Mouse (Mus musculus) cerebral cortex, adult 2 months (tissue): ENCODE measurements around the gene Cpne9.

Source experiments
- WGBS: fragments of 180-500 bp; shearing (Covaris S2); methylation state at CpG from one replicate; pipeline ENCODE4 v1.1.7; 2018; 5-methylcytosine and 5-hydroxymethylcytosine counted together

Gene Cpne9

GRCm38 (mm10) chr6:113292938-113293337, 10.8 kb downstream of the Cpne9 start:
- WGBS, result 66% methylated on average over 5 of the region's 5 CpGs

DNA sequence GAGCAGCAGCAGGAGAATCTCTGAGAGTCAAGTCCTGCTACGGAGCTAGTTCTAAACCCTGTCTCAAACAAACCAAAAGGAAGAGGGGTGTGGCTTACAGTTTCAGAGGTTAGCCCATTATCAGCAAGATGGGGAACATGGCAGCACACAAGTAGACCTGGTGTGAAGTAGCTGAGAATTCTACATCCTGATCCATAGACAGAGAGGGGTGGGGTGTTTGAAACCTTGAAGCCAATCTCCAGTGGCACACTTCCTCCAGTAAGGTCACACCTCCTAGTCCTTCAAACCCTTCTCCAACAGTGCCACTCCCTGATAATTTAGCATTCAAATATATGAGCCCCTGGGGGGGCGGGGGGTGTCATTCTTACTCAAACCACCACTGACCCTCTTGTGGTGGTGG, 13.9 kb downstream of the Cpne9 start:
- 92% methylated on average over 2 of the region's 2 CpGs for WGBS

- 63% methylated on average over 4 of the region's 4 CpGs for WGBS
Observed at GRCm38 (mm10) chr6:113296639-113297038, 14.5 kb downstream of the Cpne9 start.

DNA sequence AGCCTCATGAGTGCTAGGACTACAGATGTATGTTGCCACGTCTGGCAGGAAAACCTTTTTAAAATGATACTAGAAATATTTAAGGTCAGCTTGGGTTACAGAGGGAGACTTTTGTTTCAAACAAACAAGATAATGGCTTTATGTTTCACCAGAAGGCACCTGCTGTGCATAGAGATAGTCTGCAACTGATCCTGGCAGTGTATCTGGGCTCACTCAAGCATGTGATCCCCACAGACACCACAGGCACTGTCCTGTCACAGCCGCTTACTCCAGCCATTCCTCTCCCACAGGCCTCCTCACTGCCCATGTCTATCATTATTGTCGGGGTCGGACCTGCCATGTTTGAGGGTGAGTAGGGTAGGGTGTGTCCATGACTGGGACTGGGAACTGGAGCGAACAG, 19.2 kb downstream of the Cpne9 start:
- WGBS, result 88% methylated on average over 5 of the region's 5 CpGs

DNA sequence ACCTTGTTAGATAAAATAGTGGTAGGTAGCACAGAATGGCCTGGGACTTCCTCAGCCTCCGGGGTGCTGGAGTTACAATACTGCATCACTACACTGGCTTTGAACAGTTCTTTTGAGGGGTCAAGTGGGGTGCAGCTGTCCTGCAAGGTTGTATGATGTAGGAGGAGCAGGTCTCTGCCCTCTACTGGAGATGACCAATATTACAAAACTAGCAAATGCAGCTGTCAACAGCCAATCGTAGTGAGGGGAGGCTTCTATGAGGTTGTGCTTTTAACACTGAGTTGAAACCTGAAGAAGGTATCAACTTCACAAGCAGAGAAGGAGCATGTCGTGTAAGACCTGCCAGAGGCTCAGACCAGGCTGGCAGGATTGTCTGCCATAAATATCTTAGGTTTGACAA, 20.2 kb downstream of the Cpne9 start:
- WGBS, result 20% methylated on average over 3 of the region's 3 CpGs

DNA sequence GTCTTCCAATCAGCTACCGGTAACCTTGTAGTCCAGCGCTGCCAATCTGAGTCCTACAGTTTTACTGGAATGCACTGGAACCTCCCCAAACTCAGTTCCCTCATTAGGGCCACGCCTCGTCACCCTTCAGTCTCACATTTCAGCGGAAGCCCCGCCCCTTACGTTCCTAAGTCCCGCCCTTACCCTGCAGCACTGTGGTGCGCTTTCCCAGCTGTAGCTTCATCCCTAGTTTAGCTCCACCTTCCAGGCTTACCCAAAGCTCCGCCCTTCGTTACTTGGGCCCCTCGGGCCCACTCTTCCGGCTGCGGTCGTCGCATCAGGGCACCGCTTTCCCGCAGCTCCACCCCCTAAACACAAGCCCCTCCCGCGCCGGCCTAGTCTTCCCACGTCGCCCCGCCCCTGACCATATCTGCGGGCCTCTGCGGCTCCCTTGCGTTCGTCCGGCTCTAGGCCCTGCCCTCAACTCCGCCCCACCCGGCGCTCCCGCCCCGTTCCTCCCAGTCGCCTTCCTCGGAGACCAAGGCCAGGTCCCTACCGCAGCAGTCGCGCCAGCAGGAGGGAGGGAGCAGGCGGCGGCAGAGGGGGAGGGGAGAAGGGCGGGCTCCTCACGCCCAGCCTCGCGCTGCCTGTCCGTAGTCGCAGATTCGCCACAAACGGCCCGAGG, 24.3 kb downstream of the Cpne9 start:
- WGBS, result under 1% methylated on average over 49 of the region's 50 CpGs

DNA sequence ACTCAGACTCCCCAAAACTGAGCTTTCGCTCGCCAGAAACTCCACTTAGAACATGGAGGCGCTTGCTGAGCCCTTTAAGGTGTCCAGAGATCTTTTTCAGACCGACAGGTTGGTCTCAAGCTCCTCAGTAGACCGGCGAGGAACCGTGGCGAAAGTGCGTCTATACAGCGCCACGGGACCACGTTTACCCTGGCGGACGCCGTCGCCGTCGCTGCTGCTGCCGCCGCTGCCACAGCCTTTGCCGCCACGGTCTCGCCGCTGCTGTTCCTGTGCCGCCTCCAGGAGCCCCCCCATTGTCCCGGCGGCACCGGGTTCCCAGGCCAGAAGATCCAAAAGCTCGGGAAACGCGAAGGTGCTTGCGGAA, 24.9 kb downstream of the Cpne9 start, which contains the start of gene Brpf1:
TSS of gene Brpf1 (plus strand) at position 152 of the 364 bp plus-strand sequence.
- under 1% methylated on average over 32 of the region's 32 CpGs for WGBS

- WGBS, result under 1% methylated on average over 34 of the region's 34 CpGs
Observed at GRCm38 (mm10) chr6:113307481-113308121, 25.5 kb downstream of the Cpne9 start.

- 14% methylated on average over 5 of the region's 5 CpGs for WGBS
Observed at GRCm38 (mm10) chr6:113308141-113308540, 26.0 kb downstream of the Cpne9 start.

GRCm38 (mm10) chr6:113315972-113316371, 33.9 kb downstream of the Cpne9 start:
- 69% methylated on average over 3 of the region's 3 CpGs for WGBS

DNA sequence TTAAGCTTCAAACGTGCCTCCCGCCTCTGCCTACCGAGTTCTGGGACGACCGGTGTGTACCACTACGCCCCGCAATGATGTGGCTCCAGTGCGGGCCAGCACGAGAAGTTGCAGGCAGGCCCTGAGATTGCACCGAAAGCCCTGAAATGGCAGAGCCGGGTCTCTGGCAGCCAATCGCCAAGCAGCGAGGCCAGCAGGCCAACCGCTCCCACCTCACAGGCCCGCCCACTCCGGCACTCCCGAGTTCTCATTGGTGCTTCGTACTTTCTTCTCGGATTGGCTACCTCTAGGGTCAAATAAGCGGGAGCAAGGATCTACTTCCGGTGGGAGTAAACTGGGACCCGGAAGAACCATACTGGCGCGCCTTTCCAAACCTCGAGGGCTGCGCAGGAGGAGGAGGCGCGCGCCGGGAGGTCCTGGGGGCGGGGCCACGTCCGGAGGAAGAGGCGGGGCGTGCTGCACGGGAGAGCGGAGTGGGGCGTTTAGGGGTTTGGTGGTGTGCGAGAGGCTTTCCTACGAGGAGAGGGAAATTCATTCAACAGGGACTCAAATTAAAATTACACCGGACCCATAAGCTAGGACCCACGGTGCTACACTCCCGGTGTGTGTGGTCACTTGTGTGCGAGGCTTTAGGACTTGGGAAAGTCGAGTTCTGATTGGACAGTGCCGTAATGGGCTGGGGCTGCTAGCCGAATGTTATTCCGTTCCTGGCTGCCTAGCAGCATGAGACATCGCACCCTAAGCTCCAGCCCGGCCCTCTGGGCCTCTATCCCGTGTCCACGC, 44.6 kb downstream of the Cpne9 start, which contains the start of gene Ogg1:
TSS of gene Ogg1 (plus strand) at position 440 of the 783 bp plus-strand sequence.
- under 1% methylated on average over 52 of the region's 52 CpGs for WGBS

GRCm38 (mm10) chr6:113329396-113329795, 47.3 kb downstream of the Cpne9 start:
- WGBS, result 91% methylated on average over 1 of the region's 1 CpGs

GRCm38 (mm10) chr6:113330547-113330946, 48.4 kb downstream of the Cpne9 start:
- WGBS, result 57% methylated on average over 2 of the region's 2 CpGs

DNA sequence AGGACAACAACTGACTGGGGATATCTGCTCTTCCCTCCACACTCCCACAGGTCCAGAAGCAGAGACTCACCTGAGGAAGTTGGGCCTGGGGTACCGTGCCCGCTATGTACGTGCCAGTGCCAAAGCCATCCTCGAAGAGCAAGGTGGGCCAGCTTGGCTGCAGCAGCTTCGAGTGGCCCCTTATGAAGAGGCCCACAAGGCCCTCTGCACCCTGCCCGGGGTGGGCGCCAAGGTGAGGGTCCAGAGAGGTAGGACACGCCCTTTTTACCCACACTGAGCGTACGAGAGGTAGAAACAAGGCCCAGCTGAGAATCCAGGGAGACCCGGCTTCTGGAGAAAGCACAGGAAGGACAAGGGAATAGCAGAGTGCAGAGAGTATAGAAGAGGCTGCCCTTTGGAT, 49.6 kb downstream of the Cpne9 start:
- WGBS, result 93% methylated on average over 11 of the region's 11 CpGs

DNA sequence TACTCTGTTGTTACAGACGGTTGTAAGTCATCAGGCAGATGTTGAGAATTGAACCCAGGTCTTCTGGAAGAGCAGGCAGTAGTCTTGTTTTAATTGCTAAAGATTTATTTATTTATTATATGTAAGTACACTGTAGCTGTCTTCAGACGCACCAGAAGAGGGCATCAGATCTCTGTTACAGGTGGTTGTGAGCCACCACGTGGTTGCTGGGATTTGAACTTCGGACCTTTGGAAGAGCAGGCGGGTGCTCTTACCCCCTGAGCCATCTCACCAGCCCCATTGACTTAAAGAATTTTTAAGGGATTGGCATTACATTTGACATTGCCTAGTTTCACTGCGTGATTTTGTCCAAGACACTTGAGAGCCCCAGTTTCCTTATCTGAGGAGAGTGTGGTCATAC, 50.6 kb downstream of the Cpne9 start:
- 65% methylated on average over 6 of the region's 6 CpGs for whole genome bisulfite sequencing

DNA sequence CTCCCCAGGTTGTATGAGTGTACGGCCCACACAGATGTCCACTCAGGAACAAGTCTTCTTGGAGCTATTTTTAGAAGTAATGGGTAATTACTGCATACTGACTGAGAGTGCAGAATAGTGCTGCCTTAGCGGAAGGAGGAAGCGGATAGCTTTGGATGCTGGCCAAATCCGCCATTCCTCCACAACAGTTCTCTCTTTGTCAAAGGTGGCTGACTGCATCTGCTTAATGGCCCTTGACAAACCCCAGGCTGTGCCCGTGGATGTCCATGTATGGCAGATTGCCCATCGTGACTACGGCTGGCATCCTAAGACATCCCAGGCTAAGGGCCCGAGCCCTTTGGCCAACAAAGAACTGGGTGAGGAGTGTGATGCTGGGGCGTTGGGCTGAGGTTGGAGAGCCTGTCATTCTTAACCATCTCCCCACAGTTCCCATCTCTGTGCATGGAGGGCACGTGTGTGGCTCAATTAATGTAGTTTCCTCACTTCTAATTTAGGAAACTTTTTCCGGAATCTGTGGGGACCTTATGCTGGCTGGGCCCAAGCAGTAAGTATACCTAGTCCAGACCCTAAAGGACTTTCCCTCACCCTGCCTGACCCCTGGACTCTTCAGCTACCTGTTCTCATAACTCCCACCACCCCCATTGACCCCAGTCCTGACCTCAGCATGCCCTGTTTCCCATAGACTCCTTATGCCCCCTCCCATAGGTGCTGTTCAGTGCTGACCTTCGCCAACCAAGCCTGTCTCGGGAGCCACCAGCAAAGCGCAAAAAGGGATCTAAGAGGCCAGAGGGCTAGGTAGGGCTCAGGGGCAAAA, 51.2 kb downstream of the Cpne9 start:
- WGBS, result 41% methylated on average over 14 of the region's 14 CpGs

DNA sequence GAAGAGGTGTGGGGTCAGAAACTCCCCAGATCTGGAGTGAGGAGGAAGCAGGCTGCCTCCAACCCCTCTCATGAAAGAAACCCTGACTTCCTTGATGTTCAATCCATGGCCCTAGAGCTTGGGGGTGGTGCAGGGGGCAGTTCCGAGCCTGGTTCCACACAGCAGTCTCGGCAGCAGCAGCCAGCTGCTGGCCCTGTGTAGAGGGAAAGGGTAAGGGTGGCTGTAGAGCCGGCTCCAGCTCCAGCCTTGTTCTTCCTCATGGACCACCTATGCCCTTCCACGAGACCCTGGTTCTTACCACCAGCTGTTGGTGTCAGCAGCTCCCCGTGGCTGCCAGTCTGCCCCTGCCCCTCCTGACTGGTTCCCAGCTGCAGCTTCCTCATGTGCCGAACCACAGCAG, 52.1 kb downstream of the Cpne9 start:
- WGBS, result 64% methylated on average over 6 of the region's 6 CpGs

DNA sequence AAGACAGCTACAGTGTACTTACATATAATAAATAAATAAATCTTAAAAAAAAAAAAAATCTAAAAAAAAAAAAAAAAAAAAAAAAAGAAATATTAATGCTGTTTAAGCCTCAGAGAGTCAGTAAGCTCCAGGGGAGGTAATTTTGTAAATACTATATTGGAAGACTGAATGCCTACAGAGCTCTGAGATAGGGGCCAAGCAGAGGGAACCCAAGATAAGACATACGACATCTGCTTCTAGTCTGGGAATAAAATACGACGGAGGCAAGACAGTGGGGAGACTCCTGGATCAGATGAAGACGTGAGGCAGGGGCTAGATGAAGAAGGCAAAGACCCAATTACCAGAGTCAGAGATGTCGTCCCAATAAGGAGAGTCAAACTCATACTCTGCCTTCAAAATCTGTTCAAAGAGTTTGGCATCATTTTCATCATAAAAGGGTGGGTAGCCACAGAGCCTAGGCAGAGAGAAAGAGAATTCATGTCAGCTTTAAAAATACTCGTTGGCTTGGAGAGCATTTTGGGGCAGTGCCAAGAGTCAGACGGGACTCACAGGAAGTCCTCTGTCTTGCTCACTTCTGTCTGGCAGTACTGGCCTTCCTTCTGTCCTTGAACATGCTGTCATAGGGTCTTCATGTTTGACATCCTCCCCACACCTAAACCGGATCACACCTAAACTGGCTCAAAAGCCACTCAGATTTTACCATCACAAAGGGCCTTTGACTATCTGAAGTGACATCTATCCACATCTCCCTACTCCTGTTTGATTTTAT, 54.9 kb downstream of the Cpne9 start:
- WGBS, result 36% methylated on average over 8 of the region's 8 CpGs

DNA sequence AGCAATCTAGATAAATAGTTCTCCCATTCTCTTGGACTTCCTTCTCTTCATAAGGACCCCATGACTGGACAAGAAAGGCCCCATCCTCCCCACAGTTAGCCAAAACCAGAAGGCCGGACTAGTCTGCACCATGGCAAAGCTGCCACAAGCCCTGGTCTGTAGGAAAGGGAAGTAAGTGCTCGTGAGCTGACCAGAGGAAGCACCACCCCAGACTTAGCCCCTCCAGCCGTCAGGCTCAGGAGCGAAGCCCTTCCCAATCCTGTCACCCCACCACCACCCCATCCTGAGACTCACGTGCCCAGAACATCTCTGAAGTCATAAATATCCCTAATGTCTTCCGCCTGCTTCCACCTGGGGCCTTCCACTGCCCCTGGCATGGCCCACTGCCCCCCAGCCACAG, 59.5 kb downstream of the Cpne9 start:
- WGBS, result 70% methylated on average over 6 of the region's 6 CpGs

- WGBS, result 22% methylated on average over 4 of the region's 7 CpGs
Observed at GRCm38 (mm10) chr6:113342297-113342696, 60.2 kb downstream of the Cpne9 start.
